Mouse (Mus musculus): ENCODE measurements at regions not wholly inside any gene's neighbourhood (a gene's known extent, or its start where the extent isn't known, plus 50 kb on each side); places are given as distances from the start of the nearest gene placed in this dataset.
A peak's percentile ranks its signal among the peaks of the same experiment; 100 is the strongest.

DNA sequence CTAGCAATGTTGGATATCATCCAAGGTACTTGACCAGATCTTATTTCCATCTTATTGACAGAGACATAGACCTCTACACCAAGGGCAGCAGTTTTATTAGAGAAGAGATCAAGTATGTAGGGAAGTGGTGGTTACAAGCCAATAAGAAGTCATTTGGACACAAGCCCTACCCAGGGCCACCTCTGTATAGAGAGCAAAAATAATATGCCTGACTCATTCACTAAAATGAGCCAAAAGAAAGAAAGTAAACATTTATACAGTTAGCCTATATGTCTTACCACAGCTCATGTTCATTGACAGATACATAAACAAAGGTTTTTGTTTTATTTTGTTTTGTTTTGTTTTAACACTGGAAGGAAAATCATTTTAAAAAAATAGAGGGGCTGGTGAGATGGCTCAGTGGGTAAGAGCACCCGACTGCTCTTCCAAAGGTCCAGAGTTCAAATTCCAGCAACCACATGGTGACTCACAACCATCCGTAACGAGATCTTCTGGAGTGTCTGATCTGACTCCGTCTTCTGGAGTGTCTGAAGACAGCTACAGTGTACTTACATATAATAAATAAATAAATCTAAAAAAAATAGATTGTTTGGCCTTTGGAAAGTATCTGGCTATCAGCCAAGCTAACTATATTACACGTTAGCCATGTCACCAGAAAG, 76.9 kb downstream of the Rlim start:
- peak; percentile 41 for DNase-seq
- Histone ChIP-seq H3K4me3 (ENCODE audit: insufficient read depth, low read depth, low read length) (no peak overlapping the region), H3K4me1 (ENCODE audit: control insufficient read depth, insufficient read depth, low read length) (no peaks in the 10 kb centered on the region), H3K36me3 (ENCODE audit: control insufficient read depth, insufficient read depth, low read length) (no peaks in the 10 kb centered on the region), H3K27me3 (replicated peaks; ENCODE audit: control insufficient read depth, insufficient read depth, low read length) (no peaks in the 10 kb centered on the region), H3K27ac (ENCODE audit: insufficient read depth, low read depth, low read length) (no peak overlapping the region)
- 49% methylated on average over 5 of the region's 5 CpGs for WGBS
- no peak for TF ChIP-seq POLR2A (IDR thresholded peaks at IDR 0.05; ENCODE audit: low read depth, low read length)
- TF ChIP-seq CTCF (conservative IDR thresholded peaks at IDR 0.05; ENCODE audit: insufficient read depth, insufficient read length, low read depth, low read length), result no peak

DNA sequence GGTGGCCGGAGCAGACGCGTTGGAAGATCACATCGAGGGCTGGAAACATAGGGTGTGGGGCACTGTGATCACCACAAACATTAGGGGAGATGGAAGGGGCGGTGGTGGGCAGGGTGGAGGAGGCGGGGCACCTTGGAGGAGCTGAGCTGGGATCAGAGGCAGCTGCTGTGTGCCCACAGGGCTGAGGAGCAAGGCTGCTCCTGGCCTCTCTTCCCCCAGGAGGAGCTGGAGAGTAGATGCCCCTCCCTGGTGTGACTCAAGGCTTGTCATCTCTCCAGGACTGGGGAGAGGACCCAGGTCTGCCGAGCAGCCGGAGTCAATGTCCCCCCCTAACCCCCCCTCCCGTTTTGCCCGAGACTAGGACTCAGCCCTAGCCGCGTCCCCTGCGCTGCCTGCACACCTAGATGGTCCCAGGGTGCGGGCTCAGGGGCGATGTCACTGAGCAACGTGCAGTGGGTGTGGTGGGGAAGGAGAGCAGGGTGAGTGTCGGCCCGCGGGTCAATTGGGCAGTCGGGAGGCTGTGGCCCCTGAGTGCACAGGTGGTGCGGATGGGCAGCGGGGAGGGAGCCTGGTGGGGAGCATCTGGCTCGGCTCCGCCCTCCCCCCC, 57.6 kb upstream of the Slc16a2 start:
- 13% methylated on average over 21 of the region's 24 CpGs for WGBS
- DNase-seq, result no peak
- Histone ChIP-seq H3K4me1 (ENCODE audit: control insufficient read depth, insufficient read depth, low read length) (no peaks in the 10 kb centered on the region), H3K4me3 (ENCODE audit: insufficient read depth, low read depth, low read length) (no peak overlapping the region), H3K27ac (ENCODE audit: insufficient read depth, low read depth, low read length) (no peak overlapping the region), H3K36me3 (ENCODE audit: control insufficient read depth, insufficient read depth, low read length) (no peaks in the 10 kb centered on the region), H3K27me3 (replicated peaks; ENCODE audit: control insufficient read depth, insufficient read depth, low read length) (no peaks in the 10 kb centered on the region)
- TF ChIP-seq POLR2A (IDR thresholded peaks at IDR 0.05; ENCODE audit: low read depth, low read length) (no peak), CTCF (conservative IDR thresholded peaks at IDR 0.05; ENCODE audit: insufficient read depth, insufficient read length, low read depth, low read length) (no peak)

Data from kidney, adult 2 months (tissue).